ENCODE assay signal across 21 mouse cellular contexts in genomic region chr3:38684247-38684991, GRCm38 (mm10).
DNase-seq lines count a peak whose midpoint lies in the region; ATAC-seq lines count a peak whose summit lies in the region.
"Had no signal": no experiment of that assay in that cellular context is flagged by ENCODE, and none has a peak within 500 bp of the region (broad histone marks: within the 10 kb centered on the region; RNA-seq: fewer than 3 reads in every experiment).

No protein-coding gene starts in this region.

- WGBS in neural tube, embryonic 14.5 days: 25% methylated on average over 4 of the region's 4 CpGs
- WGBS in neural tube, embryonic 15.5 days: 30% methylated on average over 4 of the region's 4 CpGs
- WGBS in large intestine, adult 2 months: 25% methylated on average over 4 of the region's 4 CpGs

- H3K27me3 ChIP-seq in neural tube, embryonic 14.5 days (ENCODE audit: control insufficient read depth, insufficient read depth, low read length): no peaks in the 10 kb centered on the region
- H3K27me3 ChIP-seq in neural tube, embryonic 15.5 days (replicated peaks): no peaks in the 10 kb centered on the region
- H3K27me3 ChIP-seq: CH12.LX; embryonic facial prominence, embryonic 12.5 days; forebrain, embryonic 15.5 days; heart, embryonic 12.5 days; hindbrain, embryonic 15.5 days had no signal

- peak; percentile 54 for ATAC-seq in neural tube, embryonic 14.5 days (ENCODE audit: low read depth)
- ATAC-seq in neural tube, embryonic 15.5 days (ENCODE audit: low FRiP score): no peak
- ATAC-seq: activated CD4-positive, CD25-positive, alpha-beta regulatory T cell, adult 4 months; forebrain, embryonic 15.5 days; inflammation-experienced regulatory T-cells, adult 6 months; Patski had no signal

- no peak overlapping the region for H3K9ac ChIP-seq in neural tube, embryonic 14.5 days (replicated peaks; ENCODE audit: low read depth, low read length)
- no peak overlapping the region for H3K9ac ChIP-seq in neural tube, embryonic 15.5 days (replicated peaks)
- H3K9ac ChIP-seq: embryonic facial prominence, embryonic 12.5 days; forebrain, embryonic 15.5 days; heart, embryonic 12.5 days; hindbrain, embryonic 15.5 days had no signal

- peak; percentile 11 for DNase-seq in embryo, embryonic 11 days
- no peak for DNase-seq in embryo, embryonic 9.5 days (ENCODE audit: extremely low spot score)
- DNase-seq in large intestine, adult 2 months (ENCODE audit: low read depth, low spot score): peak; percentile 77
- DNase-seq in cerebellum, postnatal 4 days (ENCODE audit: low spot score in 2 of 2): no peak
- no peak for DNase-seq in cerebellum, adult 18-20 months
- DNase-seq: adrenal gland, adult 2 months; adrenal gland, postnatal 25 days; cerebellum, adult 2 months; cerebellum, postnatal 10 days; gastrocnemius, postnatal 14 days; heart, postnatal 36 days had no signal

- H3K9me3 ChIP-seq in neural tube, embryonic 14.5 days (ENCODE audit: control insufficient read depth, low read length): no peaks in the 10 kb centered on the region
- H3K9me3 ChIP-seq in neural tube, embryonic 15.5 days (replicated peaks): 0 out of 2 replicates have a peak, but pooled peaks cover 5% of the 10 kb centered on the region
- H3K9me3 ChIP-seq: forebrain, embryonic 15.5 days; hindbrain, embryonic 15.5 days had no signal

- H3K36me3 ChIP-seq in neural tube, embryonic 14.5 days (ENCODE audit: control insufficient read depth, insufficient read depth, low read length): no peaks in the 10 kb centered on the region
- no peaks in the 10 kb centered on the region for H3K36me3 ChIP-seq in neural tube, embryonic 15.5 days
- H3K36me3 ChIP-seq: embryonic facial prominence, embryonic 12.5 days; forebrain, embryonic 15.5 days; heart, embryonic 12.5 days; hindbrain, embryonic 15.5 days had no signal

- no peak overlapping the region for H3K4me2 ChIP-seq in neural tube, embryonic 14.5 days (ENCODE audit: low read depth, low read length)
- no peak overlapping the region for H3K4me2 ChIP-seq in neural tube, embryonic 15.5 days
- H3K4me2 ChIP-seq: embryonic facial prominence, embryonic 12.5 days; forebrain, embryonic 15.5 days; heart, embryonic 12.5 days; hindbrain, embryonic 15.5 days had no signal

- H3K4me3 ChIP-seq in neural tube, embryonic 14.5 days (ENCODE audit: low read depth, low read length): no peak overlapping the region
- no peak overlapping the region for H3K4me3 ChIP-seq in neural tube, embryonic 15.5 days (replicated peaks)
- H3K4me3 ChIP-seq: embryonic facial prominence, embryonic 12.5 days; forebrain, embryonic 15.5 days; heart, embryonic 12.5 days; hindbrain, embryonic 15.5 days had no signal

- no peaks in the 10 kb centered on the region for H3K4me1 ChIP-seq in neural tube, embryonic 14.5 days (ENCODE audit: control insufficient read depth, insufficient read depth, low read length)
- H3K4me1 ChIP-seq in neural tube, embryonic 15.5 days: peaks cover 5% of the 10 kb centered on the region
- H3K4me1 ChIP-seq: embryonic facial prominence, embryonic 12.5 days; forebrain, embryonic 15.5 days; heart, embryonic 12.5 days; hindbrain, embryonic 15.5 days had no signal

- H3K27ac ChIP-seq in neural tube, embryonic 14.5 days (ENCODE audit: low read depth, low read length): no peak overlapping the region
- H3K27ac ChIP-seq in neural tube, embryonic 15.5 days (replicated peaks): no peak overlapping the region
- H3K27ac ChIP-seq: embryonic facial prominence, embryonic 12.5 days; forebrain, embryonic 15.5 days; hindbrain, embryonic 15.5 days had no signal

Comparison
In these comparisons a context has a peak if more than half of its experiments do, and no peak if none do; other contexts are left out.
1. DNase-seq: peak in embryo, embryonic 11 days (single experiment) and large intestine, adult 2 months (single experiment); none in embryo, embryonic 9.5 days (single experiment), cerebellum, postnatal 4 days (0 of 2) and cerebellum, adult 18-20 months (0 of 2).